Mouse (Mus musculus) heart, adult 2 months (tissue): ENCODE data around the gene Hoxb2. TPM values are rescaled to one million over a fixed set of nuclear protein-coding genes. Genes with fewer than 3 reads are reported as not detected.

ENCODE experiments used
- DNase-seq, 2 experiments: peaks; one replicate each; pipeline ENCODE4 v3.0.0; 2021
- H3K27ac ChIP-seq: fragments of 200-600 bp; 2 replicates; pipeline ENCODE4 v1.8.1; 2022
- H3K27me3 ChIP-seq: fragments of 200-500 bp; 2 replicates; pipeline ENCODE4 v1.6.1; 2012; ENCODE audit warnings: mild to moderate bottlenecking, low read length, inconsistent platforms, mixed read lengths; ENCODE audit not compliant: control insufficient read depth, insufficient read depth
- H3K36me3 ChIP-seq: fragments of 200-500 bp; 2 replicates; pipeline ENCODE4 v1.6.1; 2012; ENCODE audit warnings: low read length, inconsistent platforms; ENCODE audit not compliant: control insufficient read depth, insufficient read depth
- H3K4me1 ChIP-seq: fragments of 200-500 bp; 2 replicates; pipeline ENCODE4 v1.6.1; 2011; ENCODE audit warnings: low read length; ENCODE audit not compliant: control insufficient read depth, insufficient read depth
- H3K4me3 ChIP-seq: fragments of 200-600 bp; 2 replicates; pipeline ENCODE4 v1.8.1; 2022
- H3K79me2 ChIP-seq: fragments of 200-500 bp; replicated peaks from 2 replicates; pipeline ENCODE4 v1.6.1; 2012; ENCODE audit warnings: mild to moderate bottlenecking, inconsistent platforms, low read length, moderate library complexity, mixed read lengths; ENCODE audit not compliant: control insufficient read depth, insufficient read depth
- H3K9ac ChIP-seq: fragments of 200-500 bp; 2 replicates; pipeline ENCODE4 v1.6.1; 2012; ENCODE audit warnings: low read depth, mild to moderate bottlenecking, control low read depth, inconsistent platforms, low read length, mixed read lengths
- CTCF ChIP-seq: fragments of 200-600 bp; IDR thresholded peaks from 2 replicates; pipeline ENCODE4 v1.8.1; 2022; ENCODE audit warnings: antibody characterized with exemption, mild to moderate bottlenecking, moderate library complexity
- EP300 ChIP-seq: fragments of 200-500 bp; IDR thresholded peaks from 2 replicates; pipeline ENCODE4 v1.6.1; 2011; ENCODE audit warnings: low read depth, low read length, control low read depth; ENCODE audit not compliant: insufficient read depth
- POLR2A ChIP-seq: fragments of 200-500 bp; IDR thresholded peaks from 2 replicates; pipeline ENCODE4 v1.6.1; 2011; ENCODE audit warnings: mild to moderate bottlenecking, low read depth, low read length, control low read depth; ENCODE audit not compliant: insufficient read depth
- WGBS: fragments of 180-500 bp; shearing (Covaris S2); methylation state at CpG from one replicate; pipeline ENCODE4 v1.1.7; 2018; 5-methylcytosine and 5-hydroxymethylcytosine counted together
- intact Hi-C: fragments of 180-260 bp; cut with DNase I; formaldehyde crosslinking; loops from one replicate; pipeline ENCODE4 v1.15.1; 2025
- polyA plus RNA-seq: library from polyadenylated mRNA; depleted of rRNA; stranded (reverse); fragments of >200 nt; gene quantifications from 2 replicates; pipeline ENCODE4 v1.2.3, GENCODE M21; 2012
- total RNA-seq, 2 experiments: library from RNA; stranded (reverse); gene quantifications; 2 replicates each; pipeline ENCODE4 v1.2.3; 2021

Hoxb2 gene
- total and polyA plus RNA-seq, 3 experiments, result 0.23 to 1.4 (median 0.68) TPM

DNA sequence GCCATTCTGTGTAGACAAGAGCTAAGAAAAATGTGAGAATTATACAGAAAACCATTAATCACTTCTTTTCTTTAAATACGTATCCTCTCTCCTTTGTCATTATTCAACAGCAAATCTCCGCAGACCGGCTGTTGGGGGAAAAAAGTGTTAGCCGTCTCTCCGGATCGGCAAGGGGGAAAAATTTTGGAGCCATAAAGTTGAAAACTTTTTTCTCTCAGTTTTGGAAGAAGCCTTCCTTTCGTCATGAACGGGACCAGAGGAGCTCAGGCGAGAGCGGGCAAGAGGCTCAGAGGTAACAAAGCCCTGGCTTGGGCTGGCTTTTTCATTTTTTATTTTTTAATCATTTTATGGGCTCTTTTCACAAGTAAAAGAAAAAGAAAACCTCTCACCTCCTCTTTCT, 27.2 kb upstream of the Hoxb2 start, which contains the start of gene Hoxb3:
Hoxb3 (plus strand) TSS at position 173 of the 400 bp plus-strand sequence.
- TF ChIP-seq CTCF (no peak), EP300 (no peak), POLR2A (no peak)
- DNase-seq, result no peak
- intact Hi-C loops, result no loop called here
- H3K27ac ChIP-seq, result no peak within 1 kb of the TSS
- H3K79me2 ChIP-seq, result no peaks in the 10 kb centered on the region
- H3K36me3 ChIP-seq, result no peaks in the 10 kb centered on the region
- no peak within 1 kb of the TSS for H3K4me3 ChIP-seq
- H3K27me3 ChIP-seq, result peaks cover 15% of the 10 kb centered on the region
- no peak within 1 kb of the TSS for H3K9ac ChIP-seq
- 32% methylated on average over 10 of the region's 10 CpGs for WGBS
- no peaks in the 10 kb centered on the region for H3K4me1 ChIP-seq

DNA sequence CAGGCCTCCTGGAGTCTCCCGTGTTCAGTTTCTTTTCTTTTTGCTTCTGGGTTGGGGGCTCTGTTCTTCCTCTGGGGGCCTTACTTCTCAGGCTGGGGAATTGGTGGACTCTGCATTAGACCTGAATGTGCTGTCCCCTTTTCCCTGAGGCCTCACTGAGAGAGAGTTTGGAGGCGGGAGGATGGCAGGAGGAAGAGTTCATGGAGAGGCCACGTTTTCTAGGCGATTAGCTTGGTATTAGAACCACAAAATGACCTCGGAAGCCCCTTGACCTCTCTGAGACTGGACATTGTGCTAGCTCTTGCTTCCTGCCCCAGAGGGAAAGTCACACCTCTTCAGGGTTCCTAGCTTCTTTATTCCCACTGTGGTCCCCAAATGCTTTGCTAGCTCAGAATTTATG, 26.2 kb upstream of the Hoxb2 start:
- no peak overlapping the region for H3K27ac ChIP-seq
- H3K79me2 ChIP-seq, result no peaks in the 10 kb centered on the region
- 15% methylated on average over 5 of the region's 5 CpGs for WGBS
- no peak overlapping the region for H3K9ac ChIP-seq
- no peak for TF ChIP-seq CTCF
- TF ChIP-seq POLR2A, result no peak
- no peak for TF ChIP-seq EP300
- intact Hi-C loops, result no loop called here
- no peaks in the 10 kb centered on the region for H3K36me3 ChIP-seq
- peaks cover 15% of the 10 kb centered on the region for H3K27me3 ChIP-seq
- no peaks in the 10 kb centered on the region for H3K4me1 ChIP-seq
- no peak for DNase-seq
- H3K4me3 ChIP-seq, result no peak overlapping the region

DNA sequence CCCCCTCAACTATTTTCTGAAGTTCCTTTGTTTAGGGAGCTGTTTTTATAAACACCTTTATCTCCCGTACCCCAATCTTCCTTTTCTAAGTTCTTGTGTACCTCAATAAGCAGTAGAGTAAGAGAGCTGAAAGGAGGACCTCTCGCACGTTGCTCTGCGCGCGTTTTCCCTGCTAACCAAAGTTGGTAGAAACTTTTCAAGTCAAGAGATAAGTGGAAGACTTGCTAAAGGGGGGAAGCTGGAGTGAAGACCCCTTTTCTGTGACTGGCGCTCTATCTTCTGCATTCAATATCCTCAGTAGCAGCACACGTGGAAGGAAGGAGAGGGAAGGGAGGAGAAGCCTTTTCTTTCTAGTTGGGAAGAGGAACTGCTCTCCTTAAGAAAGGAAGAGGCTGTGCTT, 25.4 kb upstream of the Hoxb2 start:
- 23% methylated on average over 8 of the region's 8 CpGs for WGBS
- Histone ChIP-seq H3K9ac (no peak overlapping the region), H3K79me2 (no peaks in the 10 kb centered on the region), H3K4me3 (no peak overlapping the region), H3K36me3 (no peaks in the 10 kb centered on the region), H3K4me1 (no peaks in the 10 kb centered on the region), H3K27me3 (peaks cover 11% of the 10 kb centered on the region), H3K27ac (no peak overlapping the region)
- TF ChIP-seq CTCF, result no peak
- TF ChIP-seq EP300, result no peak
- intact Hi-C loops, result no loop called here
- no peak for DNase-seq

DNA sequence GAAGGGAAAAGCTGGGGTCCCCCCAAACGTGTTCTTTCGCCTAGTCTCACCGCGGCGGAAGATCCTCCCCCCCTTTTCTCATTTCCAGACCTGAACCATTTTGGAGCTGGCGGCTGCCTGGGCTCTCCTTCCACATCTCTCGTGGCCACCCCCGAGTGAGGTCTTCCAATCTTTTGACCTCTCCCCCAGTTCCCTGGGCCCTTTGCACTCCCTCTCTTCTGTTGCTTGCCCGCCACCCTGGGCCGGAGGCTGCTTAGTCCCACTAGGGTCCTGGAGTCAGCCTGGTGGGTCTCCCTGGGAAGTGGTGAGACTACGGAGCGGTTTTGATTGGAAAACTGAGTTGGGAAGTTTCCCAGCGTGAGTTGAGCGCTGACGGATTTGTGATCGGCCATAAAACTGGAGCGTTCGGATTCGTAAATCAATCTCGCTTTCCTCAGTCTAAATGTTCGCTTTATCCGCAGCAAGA, 24.5 kb upstream of the Hoxb2 start:
- Histone ChIP-seq H3K4me1 (no peaks in the 10 kb centered on the region), H3K27me3 (peaks cover 9% of the 10 kb centered on the region), H3K79me2 (no peaks in the 10 kb centered on the region), H3K9ac (no peak overlapping the region), H3K4me3 (no peak overlapping the region), H3K36me3 (no peaks in the 10 kb centered on the region), H3K27ac (no peak overlapping the region)
- intact Hi-C loops, result no loop called here
- no peak for DNase-seq
- WGBS, result 20% methylated on average over 22 of the region's 22 CpGs
- TF ChIP-seq CTCF, result no peak
- no peak for TF ChIP-seq EP300
- no peak for TF ChIP-seq POLR2A

DNA sequence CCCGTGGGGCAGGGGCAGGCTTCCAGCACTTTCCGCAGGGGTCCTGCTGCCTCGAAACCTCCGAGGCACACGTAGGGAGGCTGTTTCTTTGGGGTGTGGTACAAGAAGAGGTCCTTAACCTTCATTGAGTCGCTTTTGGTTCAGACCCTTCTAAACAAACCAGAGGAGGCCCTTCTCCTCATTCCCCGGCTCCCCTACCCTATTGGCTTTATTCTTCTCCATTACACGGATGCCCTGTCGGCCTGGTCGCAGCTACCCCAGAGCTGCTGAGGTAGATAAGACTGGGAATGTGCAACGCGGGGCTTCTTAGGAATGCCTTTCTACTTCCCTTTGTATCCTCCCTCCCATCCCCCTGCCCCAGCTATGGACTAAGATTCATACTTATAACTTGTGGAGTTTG, 23.6 kb upstream of the Hoxb2 start:
- 17% methylated on average over 12 of the region's 12 CpGs for WGBS
- no peak for DNase-seq
- no peaks in the 10 kb centered on the region for H3K79me2 ChIP-seq
- H3K9ac ChIP-seq, result no peak overlapping the region
- H3K4me1 ChIP-seq, result no peaks in the 10 kb centered on the region
- peaks cover 9% of the 10 kb centered on the region for H3K27me3 ChIP-seq
- no peak overlapping the region for H3K27ac ChIP-seq
- no peak overlapping the region for H3K4me3 ChIP-seq
- intact Hi-C loops, result no loop called here
- TF ChIP-seq EP300 (no peak), POLR2A (no peak), CTCF (no peak)
- no peaks in the 10 kb centered on the region for H3K36me3 ChIP-seq

DNA sequence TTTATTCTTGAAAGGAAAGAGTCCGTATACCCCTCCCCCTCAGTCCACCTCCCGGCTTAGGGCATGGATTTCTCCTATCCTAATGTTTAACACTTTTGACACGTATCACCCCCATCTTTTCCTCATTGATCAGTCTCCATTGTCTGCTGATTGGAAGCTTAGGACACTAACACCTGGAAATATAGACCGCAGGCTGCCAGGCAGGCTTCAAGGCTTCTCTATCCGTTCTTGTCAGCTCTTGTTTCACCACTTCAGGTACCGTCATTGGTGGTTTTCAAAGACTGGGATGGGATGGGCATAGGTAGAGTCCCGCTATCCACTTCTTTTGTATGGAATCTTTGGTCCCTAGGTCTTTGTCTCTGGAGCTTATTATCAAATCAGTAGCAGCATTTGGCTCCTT, 23.2 kb upstream of the Hoxb2 start:
- H3K27ac ChIP-seq, result no peak overlapping the region
- DNase-seq, result no peak
- no peak overlapping the region for H3K4me3 ChIP-seq
- TF ChIP-seq POLR2A, result no peak
- TF ChIP-seq EP300, result no peak
- TF ChIP-seq CTCF, result no peak
- intact Hi-C loops, result no loop called here
- no peaks in the 10 kb centered on the region for H3K4me1 ChIP-seq
- H3K9ac ChIP-seq, result no peak overlapping the region
- H3K79me2 ChIP-seq, result no peaks in the 10 kb centered on the region
- 18% methylated on average over 7 of the region's 7 CpGs for WGBS
- H3K36me3 ChIP-seq, result no peaks in the 10 kb centered on the region
- peaks cover 9% of the 10 kb centered on the region for H3K27me3 ChIP-seq
